Mouse (Mus musculus) CH12.LX (cell line): ENCODE measurements around the gene Plekhm1. TPM values are rescaled to one million over a fixed set of nuclear protein-coding genes. Genes with fewer than 3 reads are reported as not detected.

ENCODE experiments used
- DNase-seq: peaks from one replicate; pipeline ENCODE4 v3.0.0-alpha.2; 2013; ENCODE audit errors: extremely low read depth
- H3K27ac ChIP-seq: 2 replicates; pipeline ENCODE4 v1.5.1; 2012; ENCODE audit warnings: low read depth, mild to moderate bottlenecking, control low read depth, moderate library complexity; ENCODE audit not compliant: insufficient read depth
- H3K27me3 ChIP-seq: replicated peaks from 2 replicates; pipeline ENCODE3; 2012; ENCODE audit warnings: inconsistent platforms
- H3K36me3 ChIP-seq, 2 experiments: replicated peaks in 1 of 2; 2 replicates each; pipeline versions ENCODE3 to v1.6.1; 2012; ENCODE audit warnings: inconsistent platforms in 1 of 2, low read length in 1 of 2, mild to moderate bottlenecking in 1 of 2, mixed read lengths in 1 of 2, moderate library complexity in 1 of 2; ENCODE audit not compliant: control insufficient read depth in 1 of 2, insufficient read depth in 1 of 2
- H3K4me1 ChIP-seq, 2 experiments: 2 replicates each; pipeline ENCODE4 v1.6.1; 2012; ENCODE audit warnings: inconsistent platforms in 1 of 2, moderate library complexity in 1 of 2; ENCODE audit not compliant: insufficient read depth in 2 of 2, control insufficient read depth in 1 of 2
- H3K4me2 ChIP-seq: 2 replicates; pipeline ENCODE4 v1.6.1; 2012; ENCODE audit warnings: low read depth, mild to moderate bottlenecking, control low read depth; ENCODE audit not compliant: poor library complexity, insufficient read depth, severe bottlenecking
- H3K4me3 ChIP-seq, 3 experiments: fragments of 150-350 bp in 1 of 3; sonication (generic) in 1 of 3; replicated peaks in 1 of 3; 2 replicates each; pipeline versions ENCODE3 to v1.5.1; 2011 to 2012; ENCODE audit warnings: low read depth in 2 of 3, low read length in 2 of 3, mild to moderate bottlenecking in 2 of 3, moderate library complexity in 2 of 3, control low read depth in 1 of 3, improper control_type of control experiment in 1 of 3, inconsistent platforms in 1 of 3, mixed read lengths in 1 of 3; ENCODE audit not compliant: poor library complexity in 1 of 3
- H3K79me2 ChIP-seq: replicated peaks from 2 replicates; pipeline ENCODE4 v1.6.1; 2012; ENCODE audit warnings: mild to moderate bottlenecking, moderate library complexity; ENCODE audit not compliant: control insufficient read depth, poor library complexity, insufficient read depth, severe bottlenecking; ENCODE audit errors: extremely low read depth
- H3K9ac ChIP-seq: 2 replicates; pipeline ENCODE4 v1.6.1; 2012; ENCODE audit warnings: low read depth, mild to moderate bottlenecking, control low read depth, moderate library complexity; ENCODE audit not compliant: insufficient read depth
- H3K9me3 ChIP-seq: replicated peaks from 2 replicates; pipeline ENCODE3; 2012; ENCODE audit warnings: low read length, inconsistent platforms, mixed read lengths
- CHD2 ChIP-seq: IDR thresholded peaks from 2 replicates; pipeline ENCODE4 v1.6.1; 2011; ENCODE audit warnings: low read length, improper control_type of control experiment
- CTCF ChIP-seq, 2 experiments: IDR thresholded peaks in 1 of 2; conservative IDR thresholded peaks in 1 of 2; 2 replicates each; pipeline ENCODE4 v1.5.1; 2011 to 2012; ENCODE audit warnings: low read depth in 2 of 2, low read length in 2 of 2, improper control_type of control experiment in 1 of 2, inconsistent platforms in 1 of 2, mild to moderate bottlenecking in 1 of 2, moderate library complexity in 1 of 2
- ETS1 ChIP-seq: conservative IDR thresholded peaks from 2 replicates; pipeline ENCODE4 v1.6.1; 2012; ENCODE audit warnings: low read depth, mild to moderate bottlenecking, inconsistent platforms, low read length, improper control_type of control experiment, moderate library complexity
- IRF4 ChIP-seq: IDR thresholded peaks from 2 replicates; pipeline ENCODE4 v1.6.1; 2014; ENCODE audit warnings: low read depth, mild to moderate bottlenecking, inconsistent platforms, low read length, improper control_type of control experiment
- JUN ChIP-seq: IDR thresholded peaks from 2 replicates; pipeline ENCODE4 v1.6.1; 2011; ENCODE audit warnings: low read depth, mild to moderate bottlenecking, low read length, improper control_type of control experiment, moderate library complexity; ENCODE audit not compliant: insufficient read depth
- KAT2A ChIP-seq: IDR thresholded peaks from 2 replicates; pipeline ENCODE4 v1.6.1; 2012; ENCODE audit warnings: low read length, improper control_type of control experiment, inconsistent platforms; ENCODE audit not compliant: insufficient replicate concordance
- PAX5 ChIP-seq: IDR thresholded peaks from 2 replicates; pipeline ENCODE4 v1.6.1; 2012; ENCODE audit warnings: low read length, inconsistent platforms, mixed read lengths
- POLR2A ChIP-seq: IDR thresholded peaks from 2 replicates; pipeline ENCODE4 v1.6.1; 2011; ENCODE audit warnings: low read depth, mild to moderate bottlenecking, improper control_type of control experiment, low read length
- POLR2AphosphoS2 ChIP-seq: IDR thresholded peaks from 2 replicates; pipeline ENCODE4 v1.6.1; 2011; ENCODE audit warnings: low read depth, low read length, improper control_type of control experiment
- RAD21 ChIP-seq: IDR thresholded peaks from 2 replicates; pipeline ENCODE4 v1.6.1; 2011; ENCODE audit warnings: low read depth, mild to moderate bottlenecking, low read length, improper control_type of control experiment, moderate library complexity
- ZC3H11A ChIP-seq: IDR thresholded peaks from 2 replicates; pipeline ENCODE4 v1.6.1; 2012; ENCODE audit warnings: low read depth, mild to moderate bottlenecking, inconsistent platforms, low read length, improper control_type of control experiment
- ZKSCAN1 ChIP-seq: IDR thresholded peaks from 2 replicates; pipeline ENCODE4 v1.6.1; 2012; ENCODE audit warnings: low read depth, inconsistent platforms, low read length, improper control_type of control experiment, borderline replicate concordance
- ZMIZ1 ChIP-seq: IDR thresholded peaks from 2 replicates; pipeline ENCODE4 v1.6.1; 2012; ENCODE audit warnings: low read depth, mild to moderate bottlenecking, inconsistent platforms, low read length, improper control_type of control experiment
- ZNF384 ChIP-seq: IDR thresholded peaks from 2 replicates; pipeline ENCODE4 v1.6.1; 2012; ENCODE audit warnings: low read depth, low read length, improper control_type of control experiment, inconsistent platforms
- dilution Hi-C: fragments of 300-500 bp; cut with MboI; formaldehyde crosslinking; loops from 2 replicates; pipeline ENCODE4 v1.14.3; 2020; ENCODE audit warnings: low sequenced_read_pairs; ENCODE audit not compliant: extremely low pct_unique_long_range_greater_than_20kb, extremely low pct_ligation_motif_present
- in situ Hi-C: fragments of 300-500 bp; cut with MboI; formaldehyde crosslinking; loops from 3 replicates; pipeline ENCODE4 v1.14.3; 2019; ENCODE audit warnings: low sequenced_read_pairs, low pct_ligation_motif_present, low pct_unique_long_range_greater_than_20kb, mixed read lengths
- polyA plus RNA-seq: library from polyadenylated mRNA; unstranded; fragments of >175 nt; gene quantifications from 2 replicates; pipeline ENCODE4 v1.2.1, GENCODE M21; 2012; ENCODE audit warnings: low read depth; ENCODE audit not compliant: insufficient read length
- total RNA-seq, 2 experiments: library from RNA; depleted of rRNA; stranded (reverse); fragments of 300-350 nt in 1 of 2; fragments of >200 nt in 1 of 2; gene quantifications; 2 replicates each; pipeline ENCODE4 v1.2.3; 2012 to 2014

Plekhm1 gene
- total and polyA plus RNA-seq, 3 experiments = 3.5 to 23.2 (median 5.3) TPM

DNA sequence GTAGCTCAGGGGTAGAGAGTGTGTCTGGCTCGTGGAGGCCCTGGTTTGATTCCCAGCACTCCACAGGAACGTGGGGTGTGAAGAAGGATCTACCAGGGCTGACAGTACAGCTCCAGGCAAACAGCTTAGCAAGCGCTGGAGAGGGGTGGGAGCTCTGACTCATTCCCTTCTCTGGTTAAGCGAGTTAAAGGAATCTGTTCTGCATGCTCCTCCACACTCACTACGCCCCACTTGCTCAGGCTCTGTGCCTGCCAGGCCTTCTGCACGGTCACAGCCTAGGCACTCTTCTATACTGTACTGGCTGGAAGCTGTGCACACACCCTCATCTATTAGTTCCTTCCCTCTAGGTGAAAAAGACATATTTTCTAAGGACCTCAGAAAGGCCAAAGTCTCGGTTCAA lies 18.5 kb downstream of the Plekhm1 start:
- no peaks in the 10 kb centered on the region for H3K9me3 ChIP-seq
- H3K27me3 ChIP-seq = no peaks in the 10 kb centered on the region
- peaks cover 63 to 92% of the 10 kb centered on the region in 2 experiments for H3K36me3 ChIP-seq
- in situ Hi-C loops (loop anchor here (5.0 to 10.0 kb wide), 2 partner anchors 37 to 59 kb away; no protein-coding TSS in a partner anchor), dilution Hi-C loops (no loop called here)
- H3K79me2 ChIP-seq = peaks cover 3% of the 10 kb centered on the region
- H3K4me1 ChIP-seq = peaks cover 0 to 5% of the 10 kb centered on the region in 2 experiments; a peak in 2 of 4 replicates
- H3K27ac ChIP-seq = no peak overlapping the region
- H3K4me3 ChIP-seq = no peak overlapping the region
- H3K9ac ChIP-seq = no peak overlapping the region
- no peak overlapping the region for H3K4me2 ChIP-seq
- no peak for DNase-seq
- no peak for TF ChIP-seq POLR2AphosphoS2
- TF ChIP-seq KAT2A = no peak

DNA sequence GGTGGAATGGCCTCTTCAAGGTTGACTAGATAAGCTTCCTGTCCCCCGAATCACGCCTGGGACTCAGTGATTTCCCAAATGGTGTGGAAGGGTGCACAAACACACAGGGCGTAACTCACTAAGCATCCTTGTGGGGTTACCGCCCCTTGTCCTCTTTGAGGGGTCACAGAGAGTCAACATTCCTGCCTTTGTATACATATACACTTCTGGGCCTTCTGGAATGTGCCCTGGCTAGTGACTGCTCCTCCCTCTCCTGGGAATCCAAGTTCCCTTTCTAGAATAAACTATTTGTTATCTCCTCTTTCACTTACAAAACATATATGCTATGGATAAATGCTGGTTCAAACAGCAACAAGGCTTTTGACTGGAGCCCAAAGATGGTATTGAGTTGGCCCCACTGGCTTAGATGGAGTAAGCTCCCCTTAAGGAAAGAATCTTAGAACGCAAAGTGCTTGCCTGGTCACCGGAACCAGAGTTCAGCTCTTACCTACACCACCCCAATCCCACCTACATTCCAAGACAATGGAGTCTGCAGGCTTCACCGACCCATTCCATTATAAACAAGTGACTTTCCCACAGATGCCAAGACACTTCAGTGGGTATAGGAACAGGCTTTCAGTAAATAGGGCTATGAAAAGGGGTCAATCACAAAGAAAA lies 24.5 kb downstream of the Plekhm1 start:
- Histone ChIP-seq H3K4me2 (no peak overlapping the region), H3K36me3 (peaks cover 51 to 94% of the 10 kb centered on the region in 2 experiments), H3K4me3 (no peak overlapping the region), H3K27me3 (no peaks in the 10 kb centered on the region), H3K79me2 (no peaks in the 10 kb centered on the region; the same call in 1 of the 2 replicates), H3K27ac (no peak overlapping the region), H3K9me3 (no peaks in the 10 kb centered on the region), H3K9ac (no peak overlapping the region), H3K4me1 (peaks cover 2 to 40% of the 10 kb centered on the region in 2 experiments; a peak in 2 of 4 replicates)
- DNase-seq = no peak
- in situ Hi-C loops (no loop called here), dilution Hi-C loops (no loop called here)
- no peak for TF ChIP-seq ETS1
- no peak for TF ChIP-seq ZC3H11A
- TF ChIP-seq JUN = no peak

- H3K9me3 ChIP-seq = no peaks in the 10 kb centered on the region
- no peaks in the 10 kb centered on the region for H3K27me3 ChIP-seq
These were observed 25.7 kb downstream of the Plekhm1 start for GRCm38 (mm10) chr11:103386827-103387226.

More at GRCm38 (mm10) chr11:103386827-103387226, 25.7 kb downstream of the Plekhm1 start:
- no peaks in the 10 kb centered on the region; the same call in 1 of the 2 replicates for H3K79me2 ChIP-seq
- H3K9ac ChIP-seq = no peak overlapping the region
- TF ChIP-seq ZMIZ1 (no peak), RAD21 (no peak), CHD2 (no peak), CTCF (conservative IDR thresholded peaks at IDR 0.05 in 1 of 2, IDR thresholded peaks at IDR 0.05 in 1 of 2; ENCODE audit: low read depth in 2 of 2, low read length in 2 of 2) (no peak), IRF4 (no peak), PAX5 (no peak), POLR2A (no peak), POLR2AphosphoS2 (no peak), ZKSCAN1 (no peak), ZNF384 (no peak)
- no peak overlapping the region for H3K4me2 ChIP-seq
- peaks cover 43 to 91% of the 10 kb centered on the region in 2 experiments for H3K36me3 ChIP-seq
- dilution Hi-C loops (no loop called here), in situ Hi-C loops (no loop called here)
- no peak overlapping the region for H3K4me3 ChIP-seq
- no peak for DNase-seq
- no peak overlapping the region for H3K27ac ChIP-seq
- peaks cover 9 to 52% of the 10 kb centered on the region in 2 experiments for H3K4me1 ChIP-seq
